Mouse (Mus musculus) forebrain, embryonic 13.5 days (tissue): ENCODE data around the gene Zfp991. TPM values are rescaled to one million over a fixed set of nuclear protein-coding genes. Genes with fewer than 3 reads are reported as not detected.
"Not testable (repeated sequence)": the region's sequence is repeated elsewhere in the genome, so short reads cannot be mapped to it uniquely, and the experiment has no call there.

Source experiments
- ATAC-seq: fragments of 200-750 bp; cut with Nextera tagmentation; 2 replicates; pipeline ENCODE4 v1.8.0; 2017
- H3K27ac ChIP-seq: fragments of 300-500 bp; sonication (generic); 2 replicates; pipeline ENCODE4 v1.5.1; 2015; ENCODE audit warnings: inconsistent platforms, mild to moderate bottlenecking, moderate library complexity
- H3K27me3 ChIP-seq: fragments of 300-500 bp; sonication (generic); 2 replicates; pipeline ENCODE4 v1.6.1; 2015; ENCODE audit warnings: mild to moderate bottlenecking, inconsistent platforms
- H3K36me3 ChIP-seq: fragments of 300-500 bp; sonication (generic); 2 replicates; pipeline ENCODE4 v1.6.1; 2015; ENCODE audit warnings: mild to moderate bottlenecking, inconsistent platforms; ENCODE audit not compliant: poor library complexity, severe bottlenecking
- H3K4me1 ChIP-seq: fragments of 300-500 bp; sonication (generic); 2 replicates; pipeline ENCODE4 v1.6.1; 2015; ENCODE audit warnings: inconsistent platforms
- H3K4me2 ChIP-seq: fragments of 300-500 bp; sonication (generic); 2 replicates; pipeline ENCODE4 v1.6.1; 2015; ENCODE audit warnings: inconsistent platforms, mild to moderate bottlenecking, moderate library complexity
- H3K4me3 ChIP-seq: fragments of 300-500 bp; sonication (generic); 2 replicates; pipeline ENCODE4 v1.5.1; 2015; ENCODE audit warnings: mild to moderate bottlenecking, inconsistent platforms
- H3K9ac ChIP-seq: fragments of 300-500 bp; sonication (generic); 2 replicates; pipeline ENCODE4 v1.6.1; 2015; ENCODE audit warnings: mild to moderate bottlenecking, inconsistent platforms
- H3K9me3 ChIP-seq: fragments of 300-500 bp; sonication (generic); replicated peaks from 2 replicates; pipeline ENCODE4 v1.6.1; 2016; ENCODE audit warnings: inconsistent platforms
- WGBS: fragments of 180-500 bp; shearing (Covaris S2); methylation state at CpG from one replicate; pipeline ENCODE4 v1.1.7; 2015; 5-methylcytosine and 5-hydroxymethylcytosine counted together
- polyA plus RNA-seq: library from polyadenylated mRNA; unstranded; fragments of >200 nt; fragmentation: Nextera tagmentation; extraction: Ambion mirVana; gene quantifications from 2 replicates; pipeline ENCODE4 v1.2.1, GENCODE M21; 2015

Zfp991 gene
- polyA plus RNA-seq, 1 experiment from 2014 or later, result 3.8 TPM

- not testable (repeated sequence) for H3K27ac ChIP-seq, ATAC-seq, H3K9ac ChIP-seq, H3K4me1 ChIP-seq, H3K4me2 ChIP-seq, H3K27me3 ChIP-seq, H3K4me3 ChIP-seq, H3K36me3 ChIP-seq
- WGBS, result 77% methylated on average over 3 of the region's 3 CpGs
- peaks cover 37% of the 10 kb centered on the region for H3K9me3 ChIP-seq
Observed at GRCm38 (mm10) chr4:147230026-147230425, 98.2 kb downstream of the Zfp991 start.

Other genes starting within 250 kb of the Zfp991 start
- gene Gm21411, start 222.4 kb upstream of the Zfp991 start, polyA plus RNA-seq, result not detected in 2 replicates
- 0.14 TPM in 1 of 2 replicates, not detected in the other for gene Zfp989, start 160.1 kb upstream of the Zfp991 start, polyA plus RNA-seq
- not detected in 2 replicates for gene Rex2, start 110.2 kb upstream of the Zfp991 start, polyA plus RNA-seq
- gene Zfp988, start 173.6 kb downstream of the Zfp991 start, polyA plus RNA-seq, result not detected in 2 replicates
- gene Zfp978, start 229.3 kb downstream of the Zfp991 start, polyA plus RNA-seq, result not detected in 2 replicates